Mouse (Mus musculus) heart, postnatal 0 days (tissue): ENCODE results near the gene Cfap57.

Experiments used
- CTCF ChIP-seq: IDR thresholded peaks from 2 replicates; pipeline ENCODE4 v1.5.1; 2016; ENCODE audit warnings: antibody characterized with exemption, control low read depth, low read depth
- EP300 ChIP-seq: IDR thresholded peaks from 2 replicates; pipeline ENCODE4 v1.6.1; 2016; ENCODE audit warnings: antibody characterized with exemption, low read depth

- TF ChIP-seq CTCF (no peak), EP300 (no peak)
Measured at GRCm38 (mm10) chr4:118535610-118536009, 85.0 kb downstream of the Cfap57 start.
